Mouse (Mus musculus) hindbrain, postnatal 0 days (tissue): ENCODE results near the gene Pdcd5. TPM values are rescaled to one million over a fixed set of nuclear protein-coding genes. Genes with fewer than 3 reads are reported as not detected.
A peak's percentile ranks its signal among the peaks of the same experiment; 100 is the strongest.

Source experiments
- ATAC-seq: fragments of 200-750 bp; cut with Nextera tagmentation; 2 replicates; pipeline ENCODE4 v1.8.0; 2017; ENCODE audit warnings: mild to moderate bottlenecking, moderate TSS enrichment, moderate library complexity
- DNase-seq: peaks from one replicate; pipeline ENCODE4 v3.0.0-alpha.2; 2015; ENCODE audit warnings: low spot score
- H3K27ac ChIP-seq: fragments of 300-500 bp; sonication (generic); 2 replicates; pipeline ENCODE4 v1.5.1; 2014; ENCODE audit warnings: mild to moderate bottlenecking
- H3K27me3 ChIP-seq: fragments of 300-500 bp; sonication (generic); 2 replicates; pipeline ENCODE4 v1.6.1; 2014; ENCODE audit warnings: low read length, mixed read lengths; ENCODE audit not compliant: insufficient read depth
- H3K36me3 ChIP-seq: fragments of 300-500 bp; sonication (generic); 2 replicates; pipeline ENCODE4 v1.6.1; 2014; ENCODE audit warnings: low read length, mixed read lengths; ENCODE audit not compliant: insufficient read depth
- H3K4me1 ChIP-seq: fragments of 300-500 bp; sonication (generic); 2 replicates; pipeline ENCODE4 v1.6.1; 2014; ENCODE audit warnings: antibody characterized with exemption, low read length, mixed read lengths; ENCODE audit not compliant: insufficient read depth
- H3K4me2 ChIP-seq: fragments of 300-500 bp; sonication (generic); 2 replicates; pipeline ENCODE4 v1.6.1; 2014; ENCODE audit warnings: low read depth, mild to moderate bottlenecking, low read length, moderate library complexity, mixed read lengths
- H3K4me3 ChIP-seq: fragments of 300-500 bp; sonication (generic); 2 replicates; pipeline ENCODE4 v1.5.1; 2014; ENCODE audit warnings: low read length
- H3K9ac ChIP-seq: fragments of 300-500 bp; sonication (generic); replicated peaks from 2 replicates; pipeline ENCODE4 v1.6.1; 2014; ENCODE audit warnings: mild to moderate bottlenecking, low read length, moderate library complexity, mixed read lengths
- H3K9me3 ChIP-seq: fragments of 300-500 bp; sonication (generic); 2 replicates; pipeline ENCODE4 v1.6.1; 2016; ENCODE audit warnings: low read length, mixed read lengths
- CTCF ChIP-seq: IDR thresholded peaks from 2 replicates; pipeline ENCODE4 v1.5.1; 2016; ENCODE audit warnings: antibody characterized with exemption, control low read depth, low read depth
- WGBS: fragments of 180-500 bp; shearing (Covaris S2); extraction: QIAGEN DNeasy Blood & Tissue Kit; methylation state at CpG from one replicate; pipeline ENCODE4 v1.1.7; 2014; 5-methylcytosine and 5-hydroxymethylcytosine counted together
- polyA plus RNA-seq: library from polyadenylated mRNA; unstranded; fragments of >200 nt; fragmentation: Nextera tagmentation; extraction: Ambion mirVana; gene quantifications from 2 replicates; pipeline ENCODE4 v1.2.1, GENCODE M21; 2015
- total RNA-seq: library from RNA; depleted of rRNA; stranded (reverse); fragments of >200 nt; gene quantifications from 2 replicates; pipeline ENCODE4 v1.2.3, GENCODE M21; 2014; rRNA removed

The Pdcd5 gene
- total RNA-seq, result 33.7 and 35.4 TPM in 2 replicates
- polyA plus RNA-seq, result 250 and 264 TPM in 2 replicates

- Histone ChIP-seq H3K36me3 (peaks cover 12% of the 10 kb centered on the region; the same call in 1 of the 2 replicates), H3K4me1 (no peaks in the 10 kb centered on the region), H3K4me3 (peak within 1 kb of the TSS; percentile 77), H3K9ac (peak within 1 kb of the TSS; percentile 79), H3K27ac (peak within 1 kb of the TSS; percentile 84), H3K4me2 (peak within 1 kb of the TSS; percentile 70), H3K9me3 (no peaks in the 10 kb centered on the region), H3K27me3 (no peaks in the 10 kb centered on the region)
- no peak; the same call in 1 of the 2 replicates for TF ChIP-seq CTCF
- DNase-seq (peak; percentile 99), ATAC-seq (peak; percentile 93)
- 1% methylated on average over 57 of the region's 64 CpGs for WGBS
These were observed at the start of gene Pdcd5 for GRCm38 (mm10) chr7:35647101-35647698. Gene Pdcd5 (minus strand): TSS chr7:35647521.

- Histone ChIP-seq H3K4me3 (no peak overlapping the region), H3K9ac (no peak overlapping the region), H3K4me1 (peaks cover 6% of the 10 kb centered on the region), H3K4me2 (no peak overlapping the region), H3K36me3 (0 out of 2 replicates have a peak, but pooled peaks cover 9% of the 10 kb centered on the region), H3K27me3 (no peaks in the 10 kb centered on the region), H3K27ac (no peak overlapping the region), H3K9me3 (no peaks in the 10 kb centered on the region)
- WGBS, result 74% methylated on average over 12 of the region's 12 CpGs
- TF ChIP-seq CTCF, result no peak
- ATAC-seq, result peak; percentile 25; the same call in 1 of the 2 replicates
- DNase-seq, result peak; percentile 54
These were observed 45.3 kb upstream of the Pdcd5 start for GRCm38 (mm10) chr7:35692641-35693040.

- H3K4me1 ChIP-seq, result peaks cover 6% of the 10 kb centered on the region
- 45% methylated on average over 14 of the region's 14 CpGs for WGBS
- H3K27me3 ChIP-seq, result no peaks in the 10 kb centered on the region
- no peak overlapping the region for H3K4me2 ChIP-seq
- H3K36me3 ChIP-seq, result 0 out of 2 replicates have a peak, but pooled peaks cover 9% of the 10 kb centered on the region
- no peak overlapping the region for H3K27ac ChIP-seq
- no peak overlapping the region for H3K4me3 ChIP-seq
- no peak overlapping the region for H3K9ac ChIP-seq
- ATAC-seq (peak; percentile 33; the same call in 1 of the 2 replicates), DNase-seq (peak; percentile 73)
- TF ChIP-seq CTCF, result no peak
- no peaks in the 10 kb centered on the region for H3K9me3 ChIP-seq
These were observed 44.8 kb upstream of the Pdcd5 start for GRCm38 (mm10) chr7:35692117-35692516.

- TF ChIP-seq CTCF, result no peak
- H3K9me3 ChIP-seq, result no peaks in the 10 kb centered on the region
- DNase-seq, result no peak
- WGBS, result 56% methylated on average over 11 of the region's 11 CpGs
- no peak for ATAC-seq
- no peaks in the 10 kb centered on the region for H3K36me3 ChIP-seq
- no peak overlapping the region for H3K4me2 ChIP-seq
- H3K27me3 ChIP-seq, result no peaks in the 10 kb centered on the region
- no peak overlapping the region for H3K9ac ChIP-seq
- no peak overlapping the region for H3K27ac ChIP-seq
- peaks cover 6% of the 10 kb centered on the region for H3K4me1 ChIP-seq
- H3K4me3 ChIP-seq, result no peak overlapping the region
These were observed 41.5 kb upstream of the Pdcd5 start for GRCm38 (mm10) chr7:35688781-35689349.

- Histone ChIP-seq H3K4me1 (peaks cover 6% of the 10 kb centered on the region), H3K9me3 (no peaks in the 10 kb centered on the region), H3K27ac (peak overlapping the region; percentile 5; the same call in 1 of the 2 replicates), H3K4me2 (no peak overlapping the region), H3K27me3 (no peaks in the 10 kb centered on the region), H3K36me3 (no peaks in the 10 kb centered on the region), H3K9ac (no peak overlapping the region), H3K4me3 (no peak overlapping the region)
- ATAC-seq (no peak), DNase-seq (no peak)
- no peak for TF ChIP-seq CTCF
- WGBS, result 36% methylated on average over 9 of the region's 9 CpGs
These were observed 41.0 kb upstream of the Pdcd5 start for GRCm38 (mm10) chr7:35688276-35688675.

- Histone ChIP-seq H3K9me3 (no peaks in the 10 kb centered on the region), H3K9ac (no peak overlapping the region), H3K4me3 (no peak overlapping the region), H3K4me1 (no peaks in the 10 kb centered on the region; the same call in 1 of the 2 replicates), H3K27ac (no peak overlapping the region), H3K36me3 (no peaks in the 10 kb centered on the region), H3K4me2 (peak overlapping the region; percentile 10; the same call in 1 of the 2 replicates), H3K27me3 (no peaks in the 10 kb centered on the region)
- no peak for TF ChIP-seq CTCF
- 38% methylated on average over 10 of the region's 10 CpGs for WGBS
- ATAC-seq (no peak), DNase-seq (no peak)
These were observed 39.9 kb upstream of the Pdcd5 start for GRCm38 (mm10) chr7:35687229-35687628.

- DNase-seq (peak; percentile 70), ATAC-seq (no peak)
- Histone ChIP-seq H3K27me3 (no peaks in the 10 kb centered on the region), H3K9me3 (no peaks in the 10 kb centered on the region), H3K4me3 (no peak overlapping the region), H3K9ac (no peak overlapping the region), H3K36me3 (no peaks in the 10 kb centered on the region), H3K4me1 (no peaks in the 10 kb centered on the region; the same call in 1 of the 2 replicates), H3K27ac (peak overlapping the region; percentile 64; the same call in 1 of the 2 replicates), H3K4me2 (peak overlapping the region; percentile 10; the same call in 1 of the 2 replicates)
- WGBS, result 28% methylated on average over 13 of the region's 13 CpGs
- peak; percentile 91 for TF ChIP-seq CTCF
These were observed 39.4 kb upstream of the Pdcd5 start for GRCm38 (mm10) chr7:35686756-35687155.
